Mouse (Mus musculus): Measurements from ENCODE around the gene Hspa8. TPM values are rescaled to one million over a fixed set of nuclear protein-coding genes. Genes with fewer than 3 reads are reported as not detected.
A peak's percentile ranks its signal among the peaks of the same experiment; 100 is the strongest.
"Not testable (repeated sequence)": the region's sequence is repeated elsewhere in the genome, so short reads cannot be mapped to it uniquely, and the experiment has no call there.

Gene Hspa8
- polyA plus RNA-seq, 1 experiment from 2014 or later = 3,317 TPM

- Histone ChIP-seq H3K4me1 (ENCODE audit: control insufficient read depth, insufficient read depth, low read length) (peaks cover 21% of the 10 kb centered on the region), H3K9ac (ENCODE audit: low read depth, low read length) (no peak overlapping the region), H3K36me3 (ENCODE audit: control insufficient read depth, insufficient read depth, low read length) (no peaks in the 10 kb centered on the region), H3K4me3 (ENCODE audit: low read depth, low read length) (no peak overlapping the region), H3K4me2 (ENCODE audit: low read length) (no peak overlapping the region), H3K9me3 (replicated peaks; ENCODE audit: control insufficient read depth, low read length, poor library complexity, severe bottlenecking) (no peaks in the 10 kb centered on the region), H3K27me3 (ENCODE audit: control insufficient read depth, insufficient read depth, low read depth, low read length) (no peaks in the 10 kb centered on the region), H3K27ac (ENCODE audit: low read length) (peak overlapping the region; percentile 23)
- WGBS = 62% methylated on average over 11 of the region's 11 CpGs
- no peak for ATAC-seq
Measured at GRCm38 (mm10) chr9:40780892-40781725, 19.7 kb upstream of the Hspa8 start.

- Histone ChIP-seq H3K4me2 (ENCODE audit: low read length) (0 out of 2 replicates have a peak overlapping the region, but pooled peaks have one; percentile 2), H3K27me3 (ENCODE audit: control insufficient read depth, insufficient read depth, low read depth, low read length) (no peaks in the 10 kb centered on the region), H3K36me3 (ENCODE audit: control insufficient read depth, insufficient read depth, low read length) (no peaks in the 10 kb centered on the region), H3K4me1 (ENCODE audit: control insufficient read depth, insufficient read depth, low read length) (peaks cover 21% of the 10 kb centered on the region), H3K9ac (ENCODE audit: low read depth, low read length) (no peak overlapping the region), H3K4me3 (ENCODE audit: low read depth, low read length) (no peak overlapping the region), H3K27ac (ENCODE audit: low read length) (no peak overlapping the region; the same call in 1 of the 2 replicates), H3K9me3 (replicated peaks; ENCODE audit: control insufficient read depth, low read length, poor library complexity, severe bottlenecking) (no peaks in the 10 kb centered on the region)
- no peak for ATAC-seq
- WGBS = 31% methylated on average over 26 of the region's 26 CpGs
Measured at GRCm38 (mm10) chr9:40781726-40782581, 18.8 kb upstream of the Hspa8 start.

- Histone ChIP-seq H3K4me2 (ENCODE audit: low read length) (peak overlapping the region; percentile 33), H3K9me3 (replicated peaks; ENCODE audit: control insufficient read depth, low read length, poor library complexity, severe bottlenecking) (no peaks in the 10 kb centered on the region), H3K4me3 (ENCODE audit: low read depth, low read length) (no peak overlapping the region), H3K27ac (ENCODE audit: low read length) (peak overlapping the region; percentile 86), H3K27me3 (ENCODE audit: control insufficient read depth, insufficient read depth, low read depth, low read length) (no peaks in the 10 kb centered on the region), H3K36me3 (ENCODE audit: control insufficient read depth, insufficient read depth, low read length) (no peaks in the 10 kb centered on the region), H3K4me1 (ENCODE audit: control insufficient read depth, insufficient read depth, low read length) (peaks cover 21% of the 10 kb centered on the region), H3K9ac (ENCODE audit: low read depth, low read length) (peak overlapping the region; percentile 34; the same call in 1 of the 2 replicates)
- WGBS = 8% methylated on average over 13 of the region's 13 CpGs
- peak; percentile 16; the same call in 1 of the 2 replicates for ATAC-seq
Measured at GRCm38 (mm10) chr9:40783641-40784373, 17.0 kb upstream of the Hspa8 start.

- Histone ChIP-seq H3K9ac (ENCODE audit: low read depth, low read length) (peak overlapping the region; percentile 34), H3K4me1 (ENCODE audit: control insufficient read depth, insufficient read depth, low read length) (peaks cover 21% of the 10 kb centered on the region), H3K4me3 (ENCODE audit: low read depth, low read length) (no peak overlapping the region), H3K27ac (ENCODE audit: low read length) (peak overlapping the region; percentile 86), H3K4me2 (ENCODE audit: low read length) (peak overlapping the region; percentile 33), H3K27me3 (ENCODE audit: control insufficient read depth, insufficient read depth, low read depth, low read length) (no peaks in the 10 kb centered on the region), H3K9me3 (replicated peaks; ENCODE audit: control insufficient read depth, low read length, poor library complexity, severe bottlenecking) (no peaks in the 10 kb centered on the region), H3K36me3 (ENCODE audit: control insufficient read depth, insufficient read depth, low read length) (no peaks in the 10 kb centered on the region)
- ATAC-seq = peak; percentile 69; the same call in 1 of the 2 replicates
- WGBS = 3% methylated on average over 9 of the region's 9 CpGs
Measured at GRCm38 (mm10) chr9:40784374-40784967, 16.3 kb upstream of the Hspa8 start.

GRCm38 (mm10) chr9:40785452-40785851 lies 15.3 kb upstream of the Hspa8 start:
- Histone ChIP-seq H3K36me3 (ENCODE audit: control insufficient read depth, insufficient read depth, low read length) (no peaks in the 10 kb centered on the region), H3K4me1 (ENCODE audit: control insufficient read depth, insufficient read depth, low read length) (peaks cover 21% of the 10 kb centered on the region), H3K9ac (ENCODE audit: low read depth, low read length) (peak overlapping the region; percentile 25; the same call in 1 of the 2 replicates), H3K4me3 (ENCODE audit: low read depth, low read length) (no peak overlapping the region), H3K9me3 (replicated peaks; ENCODE audit: control insufficient read depth, low read length, poor library complexity, severe bottlenecking) (no peaks in the 10 kb centered on the region), H3K27me3 (ENCODE audit: control insufficient read depth, insufficient read depth, low read depth, low read length) (no peaks in the 10 kb centered on the region), H3K4me2 (ENCODE audit: low read length) (no peak overlapping the region; the same call in 1 of the 2 replicates), H3K27ac (ENCODE audit: low read length) (peak overlapping the region; percentile 76)
- WGBS = 23% methylated on average over 6 of the region's 6 CpGs
- no peak for ATAC-seq

- H3K4me2 ChIP-seq (ENCODE audit: low read length); H3K27ac ChIP-seq (ENCODE audit: low read length); H3K36me3 ChIP-seq (ENCODE audit: control insufficient read depth, insufficient read depth, low read length); H3K4me3 ChIP-seq (ENCODE audit: low read depth, low read length); H3K9me3 ChIP-seq (replicated peaks; ENCODE audit: control insufficient read depth, low read length, poor library complexity, severe bottlenecking); ATAC-seq; H3K9ac ChIP-seq (ENCODE audit: low read depth, low read length); H3K27me3 ChIP-seq (ENCODE audit: control insufficient read depth, insufficient read depth, low read depth, low read length): not testable (repeated sequence)
- peaks cover 21% of the 10 kb centered on the region for H3K4me1 ChIP-seq (ENCODE audit: control insufficient read depth, insufficient read depth, low read length)
- 99% methylated on average over 6 of the region's 6 CpGs for WGBS
Measured at GRCm38 (mm10) chr9:40786820-40787219, 14.0 kb upstream of the Hspa8 start.

- ATAC-seq = no peak
- WGBS = 73% methylated on average over 6 of the region's 6 CpGs
- Histone ChIP-seq H3K4me2 (ENCODE audit: low read length) (no peak overlapping the region), H3K9ac (ENCODE audit: low read depth, low read length) (no peak overlapping the region), H3K9me3 (replicated peaks; ENCODE audit: control insufficient read depth, low read length, poor library complexity, severe bottlenecking) (no peaks in the 10 kb centered on the region), H3K36me3 (ENCODE audit: control insufficient read depth, insufficient read depth, low read length) (no peaks in the 10 kb centered on the region), H3K27me3 (ENCODE audit: control insufficient read depth, insufficient read depth, low read depth, low read length) (no peaks in the 10 kb centered on the region), H3K27ac (ENCODE audit: low read length) (no peak overlapping the region), H3K4me3 (ENCODE audit: low read depth, low read length) (no peak overlapping the region), H3K4me1 (ENCODE audit: control insufficient read depth, insufficient read depth, low read length) (no peaks in the 10 kb centered on the region)
Measured at GRCm38 (mm10) chr9:40791864-40792633, 8.7 kb upstream of the Hspa8 start.

- Histone ChIP-seq H3K27me3 (ENCODE audit: control insufficient read depth, insufficient read depth, low read depth, low read length) (no peaks in the 10 kb centered on the region), H3K9me3 (replicated peaks; ENCODE audit: control insufficient read depth, low read length, poor library complexity, severe bottlenecking) (no peaks in the 10 kb centered on the region), H3K4me3 (ENCODE audit: low read depth, low read length) (no peak overlapping the region), H3K36me3 (ENCODE audit: control insufficient read depth, insufficient read depth, low read length) (no peaks in the 10 kb centered on the region), H3K9ac (ENCODE audit: low read depth, low read length) (no peak overlapping the region), H3K27ac (ENCODE audit: low read length) (no peak overlapping the region), H3K4me1 (ENCODE audit: control insufficient read depth, insufficient read depth, low read length) (no peaks in the 10 kb centered on the region), H3K4me2 (ENCODE audit: low read length) (no peak overlapping the region)
- 94% methylated on average over 5 of the region's 5 CpGs for WGBS
- ATAC-seq = no peak
Measured at GRCm38 (mm10) chr9:40793581-40793980, 7.2 kb upstream of the Hspa8 start.

Data from midbrain, embryonic 16.5 days (tissue).